Mouse (Mus musculus): ENCODE results near the gene Tor1a. TPM values are rescaled to one million over a fixed set of nuclear protein-coding genes. Genes with fewer than 3 reads are reported as not detected.

The Tor1a gene
- total RNA-seq, 1 experiment: 73.6 TPM

DNA sequence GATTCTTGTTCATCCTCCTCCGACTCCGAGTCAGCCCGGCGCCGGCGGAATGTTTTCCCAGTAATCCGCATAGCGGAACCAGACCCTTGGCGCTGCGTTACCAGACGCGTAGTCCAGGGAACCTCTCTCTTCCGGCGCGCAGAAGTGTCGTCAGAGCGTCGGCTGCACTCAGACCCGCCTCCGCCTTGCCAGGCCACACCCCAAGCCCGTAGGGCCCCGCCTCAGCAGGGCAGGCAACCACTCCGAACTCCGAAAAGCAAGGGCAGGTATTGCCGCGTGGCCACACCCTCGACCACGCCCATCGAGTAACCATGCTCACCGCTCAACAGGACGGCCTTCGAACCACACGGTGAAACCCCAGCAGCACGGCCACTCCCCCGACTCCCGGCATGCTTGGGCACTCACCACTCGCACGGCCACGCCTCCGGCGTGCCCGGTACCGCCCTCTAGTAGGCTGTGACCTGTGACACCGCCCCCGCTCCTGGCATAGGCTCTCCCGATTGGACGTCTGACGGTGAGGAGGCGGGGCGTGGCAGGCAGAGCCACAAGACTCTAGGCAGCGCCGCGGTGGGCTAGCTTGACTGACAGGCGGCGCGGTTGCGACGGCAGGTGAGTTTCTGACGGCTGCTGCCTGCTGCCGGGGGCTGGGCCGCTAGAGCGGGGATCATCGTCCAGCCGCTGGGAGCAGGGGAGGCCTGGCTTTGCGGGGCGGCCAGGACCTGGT, 14.2 kb upstream of the Tor1a start, which contains the start of the genes BC005624 and Usp20:
Gene BC005624 (minus strand): TSS at position 412 of the 724 bp plus-strand sequence.
Gene Usp20 (plus strand): TSS at position 490 of the 724 bp plus-strand sequence.
- TF ChIP-seq ZNF384 (IDR thresholded peaks at IDR 0.05; ENCODE audit: low read depth, low read length): no peak
- peak; percentile 88 for TF ChIP-seq HCFC1 (IDR thresholded peaks at IDR 0.05; ENCODE audit: borderline replicate concordance, insufficient read depth, low read length)

DNA sequence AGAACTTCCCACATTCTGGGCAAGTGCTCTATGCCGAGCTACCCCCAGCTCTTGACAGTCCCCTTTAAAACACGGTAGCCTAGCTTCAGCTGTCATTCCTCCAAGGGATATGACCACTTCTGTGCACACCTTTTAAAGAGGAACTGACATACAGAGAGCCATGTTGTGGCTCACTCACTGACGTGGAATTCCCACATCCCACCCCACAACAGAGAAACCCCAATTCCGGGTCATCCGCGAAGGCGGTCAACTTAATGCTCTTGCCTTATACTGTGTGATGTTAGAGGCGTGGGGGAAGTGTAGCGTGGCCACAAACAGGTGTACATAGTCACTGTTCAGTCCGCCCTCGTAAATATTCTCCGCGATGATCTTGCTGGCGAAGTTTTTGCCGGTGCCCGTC, 907 bp downstream of the Tor1a start:
- no peaks in the 10 kb centered on the region; the same call in 1 of the 2 replicates for H3K9me3 ChIP-seq (ENCODE audit: control insufficient read depth, insufficient read depth, low read depth, low read length)
- no peak for TF ChIP-seq ZC3H11A (IDR thresholded peaks at IDR 0.05; ENCODE audit: borderline replicate concordance, low read depth, low read length)
- TF ChIP-seq CHD2 (IDR thresholded peaks at IDR 0.05; ENCODE audit: low read depth, low read length): no peak
- TF ChIP-seq ZNF384 (IDR thresholded peaks at IDR 0.05; ENCODE audit: low read depth, low read length): no peak
- no peak for TF ChIP-seq MAFK (IDR thresholded peaks at IDR 0.05; ENCODE audit: insufficient read depth, low read depth, low read length)
- no peak for TF ChIP-seq HCFC1 (IDR thresholded peaks at IDR 0.05; ENCODE audit: borderline replicate concordance, insufficient read depth, low read length)
- no peak overlapping the region for H3K27ac ChIP-seq (ENCODE audit: insufficient read depth, low read depth, low read length, poor library complexity, severe bottlenecking)
- H3K36me3 ChIP-seq (ENCODE audit: control insufficient read depth, insufficient read depth, low read length, poor library complexity, severe bottlenecking): peaks cover 41% of the 10 kb centered on the region
- H3K4me3 ChIP-seq (ENCODE audit: insufficient read depth in 1 of 2, low read depth in 1 of 2, low read length in 2 of 2, poor library complexity in 1 of 2, severe bottlenecking in 1 of 2): peak overlapping the region; percentile 74 to 86
- in situ Hi-C loops (cut with MboI; ENCODE audit: low sequenced_read_pairs in 2 of 2, unreplicated experiment in 2 of 2): no loop called here
- peaks cover 0 to 5% of the 10 kb centered on the region in 2 experiments; a peak in 2 of 4 replicates for H3K4me1 ChIP-seq (ENCODE audit: control insufficient read depth in 2 of 2, insufficient read depth in 2 of 2, low read length in 2 of 2, poor library complexity in 1 of 2)
- peak overlapping the region; percentile 80 for H3K9ac ChIP-seq (ENCODE audit: insufficient read depth, low read depth, low read length, poor library complexity, severe bottlenecking)
- DNase-seq (ENCODE audit: low read depth, low spot score): no peak

More for the DNA sequence above, 14.2 kb upstream of the Tor1a start, which contains the start of the genes BC005624 and Usp20:
- Histone ChIP-seq H3K27ac (ENCODE audit: insufficient read depth, low read depth, low read length, poor library complexity, severe bottlenecking) (no peak within 1 kb of the TSS; the same call in 1 of the 2 replicates), H3K4me1 (ENCODE audit: control insufficient read depth in 2 of 2, insufficient read depth in 2 of 2, low read length in 2 of 2, poor library complexity in 1 of 2) (peaks cover 5 to 13% of the 10 kb centered on the region in 2 experiments; a peak in 3 of 4 replicates), H3K9me3 (ENCODE audit: control insufficient read depth, insufficient read depth, low read depth, low read length) (no peaks in the 10 kb centered on the region), H3K9ac (ENCODE audit: insufficient read depth, low read depth, low read length, poor library complexity, severe bottlenecking) (peak within 1 kb of the TSS; percentile 85), H3K4me3 (ENCODE audit: insufficient read depth in 1 of 2, low read depth in 1 of 2, low read length in 2 of 2, poor library complexity in 1 of 2, severe bottlenecking in 1 of 2) (peak within 1 kb of the TSS; percentile 88 to 93), H3K36me3 (ENCODE audit: control insufficient read depth, insufficient read depth, low read length, poor library complexity, severe bottlenecking) (peaks cover 12% of the 10 kb centered on the region; the same call in 1 of the 2 replicates)
- peak; percentile 100 for DNase-seq (ENCODE audit: low read depth, low spot score)
- in situ Hi-C loops (cut with MboI; ENCODE audit: low sequenced_read_pairs in 2 of 2, unreplicated experiment in 2 of 2): no loop called here

DNA sequence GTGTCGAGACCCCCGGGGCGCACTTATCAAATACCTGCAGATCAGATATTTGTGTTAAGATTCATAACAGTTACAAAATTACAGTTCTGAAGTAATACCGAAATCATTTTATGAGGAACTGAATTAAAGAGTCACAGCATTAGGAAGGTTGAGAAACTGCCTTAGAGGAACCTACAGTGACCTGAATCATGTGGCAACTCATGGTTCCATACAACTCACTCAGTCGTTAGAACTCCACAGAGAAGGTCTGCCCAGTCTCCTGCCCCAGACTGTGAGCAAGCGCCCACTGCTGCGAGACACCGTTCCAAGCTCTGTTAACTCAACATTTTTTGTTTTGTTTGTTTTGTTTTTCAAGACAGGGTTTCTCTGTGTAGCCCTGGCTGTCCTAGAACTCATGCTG, 2.1 kb downstream of the Tor1a start:
- Histone ChIP-seq H3K36me3 (ENCODE audit: control insufficient read depth, insufficient read depth, low read length, poor library complexity, severe bottlenecking) (peaks cover 52% of the 10 kb centered on the region), H3K9ac (ENCODE audit: insufficient read depth, low read depth, low read length, poor library complexity, severe bottlenecking) (no peak overlapping the region), H3K9me3 (ENCODE audit: control insufficient read depth, insufficient read depth, low read depth, low read length) (no peaks in the 10 kb centered on the region; the same call in 1 of the 2 replicates), H3K27ac (ENCODE audit: insufficient read depth, low read depth, low read length, poor library complexity, severe bottlenecking) (no peak overlapping the region), H3K4me1 (ENCODE audit: control insufficient read depth in 2 of 2, insufficient read depth in 2 of 2, low read length in 2 of 2, poor library complexity in 1 of 2) (peaks cover 0 to 5% of the 10 kb centered on the region in 2 experiments; a peak in 2 of 4 replicates), H3K4me3 (ENCODE audit: insufficient read depth in 1 of 2, low read depth in 1 of 2, low read length in 2 of 2, poor library complexity in 1 of 2, severe bottlenecking in 1 of 2) (no peak overlapping the region)
- no peak for DNase-seq (ENCODE audit: low read depth, low spot score)
- in situ Hi-C loops (cut with MboI; ENCODE audit: low sequenced_read_pairs in 2 of 2, unreplicated experiment in 2 of 2): no loop called here
- TF ChIP-seq ZNF384 (IDR thresholded peaks at IDR 0.05; ENCODE audit: low read depth, low read length) (no peak), CHD2 (IDR thresholded peaks at IDR 0.05; ENCODE audit: low read depth, low read length) (no peak), MAFK (IDR thresholded peaks at IDR 0.05; ENCODE audit: insufficient read depth, low read depth, low read length) (no peak), HCFC1 (IDR thresholded peaks at IDR 0.05; ENCODE audit: borderline replicate concordance, insufficient read depth, low read length) (no peak), ZC3H11A (IDR thresholded peaks at IDR 0.05; ENCODE audit: borderline replicate concordance, low read depth, low read length) (no peak)

DNA sequence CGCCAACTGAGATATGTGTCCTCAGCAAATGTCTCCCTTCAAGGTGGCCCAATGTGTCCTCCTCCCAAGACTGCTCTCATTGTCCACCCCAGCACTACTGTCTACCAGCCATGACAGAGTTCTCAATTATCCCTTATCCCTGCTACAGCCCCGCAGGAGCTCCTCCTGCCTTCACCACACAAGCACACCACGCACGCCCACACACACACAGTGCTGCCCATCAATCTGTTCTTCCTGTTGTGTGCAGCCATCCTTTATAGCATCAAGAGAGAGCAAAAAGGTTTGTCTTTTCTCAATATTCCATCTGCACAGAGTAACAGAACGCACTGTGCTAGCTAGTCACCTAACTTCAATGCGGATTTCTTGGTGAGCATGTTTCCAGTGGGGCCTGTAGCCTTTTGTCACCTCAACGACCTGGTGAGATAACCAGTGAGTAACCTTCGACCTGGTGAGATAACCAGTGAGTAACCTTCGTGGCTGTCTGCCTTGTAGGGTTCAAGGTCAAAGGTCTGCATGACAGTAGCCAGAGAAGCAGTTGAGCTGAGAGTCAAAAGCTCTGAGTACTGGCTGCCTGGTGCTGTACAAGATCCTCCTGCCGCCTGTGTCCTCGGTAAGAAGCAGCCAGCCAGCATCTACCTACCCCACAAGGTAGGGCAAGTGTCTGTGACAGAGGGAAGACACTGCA, 5.0 kb downstream of the Tor1a start:
- Histone ChIP-seq H3K4me3 (ENCODE audit: insufficient read depth in 1 of 2, low read depth in 1 of 2, low read length in 2 of 2, poor library complexity in 1 of 2, severe bottlenecking in 1 of 2) (no peak overlapping the region), H3K9me3 (ENCODE audit: control insufficient read depth, insufficient read depth, low read depth, low read length) (no peaks in the 10 kb centered on the region), H3K9ac (ENCODE audit: insufficient read depth, low read depth, low read length, poor library complexity, severe bottlenecking) (no peak overlapping the region), H3K27ac (ENCODE audit: insufficient read depth, low read depth, low read length, poor library complexity, severe bottlenecking) (no peak overlapping the region), H3K4me1 (ENCODE audit: control insufficient read depth in 2 of 2, insufficient read depth in 2 of 2, low read length in 2 of 2, poor library complexity in 1 of 2) (peaks cover 0 to 7% of the 10 kb centered on the region in 2 experiments; a peak in 2 of 4 replicates), H3K36me3 (ENCODE audit: control insufficient read depth, insufficient read depth, low read length, poor library complexity, severe bottlenecking) (peaks cover 78% of the 10 kb centered on the region)
- DNase-seq (ENCODE audit: low read depth, low spot score): no peak
- in situ Hi-C loops (cut with MboI; ENCODE audit: low sequenced_read_pairs in 2 of 2, unreplicated experiment in 2 of 2): no loop called here
- TF ChIP-seq MAFK (IDR thresholded peaks at IDR 0.05; ENCODE audit: insufficient read depth, low read depth, low read length): no peak
- no peak for TF ChIP-seq HCFC1 (IDR thresholded peaks at IDR 0.05; ENCODE audit: borderline replicate concordance, insufficient read depth, low read length)
- no peak for TF ChIP-seq ZC3H11A (IDR thresholded peaks at IDR 0.05; ENCODE audit: borderline replicate concordance, low read depth, low read length)
- TF ChIP-seq CHD2 (IDR thresholded peaks at IDR 0.05; ENCODE audit: low read depth, low read length): no peak
- no peak for TF ChIP-seq ZNF384 (IDR thresholded peaks at IDR 0.05; ENCODE audit: low read depth, low read length)

Data from ES-E14 (cell line).